Mouse (Mus musculus) CD4-positive naive resting alpha-beta T cell, adult 57 days (primary cell): ENCODE results near the gene Olfr259. TPM values are rescaled to one million over a fixed set of nuclear protein-coding genes. Genes with fewer than 3 reads are reported as not detected.

Experiments used
- total RNA-seq: library from RNA; stranded (reverse); gene quantifications from one replicate; pipeline ENCODE4 v1.2.4, GENCODE M21; 2023

Olfr259 gene
- not detected for total RNA-seq

GRCm38 (mm10) chr2:87114467-87114866 lies at the start of gene Olfr259:
Gene Olfr259 (minus strand): TSS chr2:87114567.

GRCm38 (mm10) chr2:87152524-87152923 lies 38.2 kb upstream of the Olfr259 start, which contains the start of gene Olfr1111:
Gene Olfr1111 (minus strand): TSS chr2:87152624.

DNA sequence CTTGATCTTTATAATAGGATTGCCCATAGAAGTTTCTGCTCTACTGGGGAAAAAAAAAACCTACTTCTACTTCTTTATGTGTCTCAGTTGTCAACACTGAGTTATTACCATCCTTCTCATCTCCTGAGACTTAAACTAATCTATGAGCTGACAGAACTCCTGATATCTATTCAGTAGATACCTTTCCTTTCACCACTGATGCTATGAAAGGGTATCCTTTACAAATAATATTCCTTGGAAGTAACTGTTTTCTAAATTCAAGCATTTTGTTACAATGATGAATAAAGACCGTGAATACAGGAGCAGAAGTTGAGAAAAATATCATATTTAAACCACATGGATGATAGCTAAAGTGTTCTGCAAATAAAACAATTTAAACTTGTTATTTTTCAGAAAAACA lies 25.8 kb upstream of the Olfr259 start, which contains the start of gene Olfr1110:
Olfr1110 (minus strand) TSS at position 101 of the 400 bp plus-strand sequence.

GRCm38 (mm10) chr2:87095908-87096307 lies 18.5 kb downstream of the Olfr259 start, which contains the start of gene Olfr1109:
Gene Olfr1109 (minus strand): TSS chr2:87096008.

DNA sequence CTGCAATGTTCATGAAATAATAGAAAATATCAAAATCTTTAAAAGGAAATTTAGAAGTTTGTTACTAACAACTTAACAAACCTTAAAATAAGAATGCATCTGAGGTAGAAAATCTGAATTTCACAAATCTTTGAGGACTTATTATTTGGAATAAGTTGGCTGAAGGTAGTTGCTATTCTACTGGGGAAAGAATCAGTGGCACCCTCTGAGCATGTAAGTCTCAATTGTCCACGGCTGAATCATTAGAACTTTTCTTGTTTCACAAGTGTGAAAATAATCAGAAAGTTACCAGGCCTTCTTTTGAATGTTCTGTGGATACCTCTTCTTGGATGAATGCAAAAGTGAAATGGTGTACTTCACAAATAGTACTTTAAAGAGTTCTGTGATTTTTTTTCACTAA lies 38.6 kb downstream of the Olfr259 start, which contains the start of gene Olfr1107:
Olfr1107 (minus strand) TSS at position 101 of the 400 bp plus-strand sequence.

Other genes starting within 250 kb of the Olfr259 start
- not detected for gene Gm13723, start 239.8 kb downstream of the Olfr259 start, total RNA-seq
- gene Olfr1097, start 222.4 kb downstream of the Olfr259 start, total RNA-seq: not detected
- not detected for gene Olfr1098, start 190.0 kb downstream of the Olfr259 start, total RNA-seq
- gene Olfr1099, start 153.9 kb downstream of the Olfr259 start, total RNA-seq: not detected
- not detected for gene Olfr1100, start 134.6 kb downstream of the Olfr259 start, total RNA-seq
- gene Olfr1101, start 123.3 kb downstream of the Olfr259 start, total RNA-seq: not detected
- gene Olfr1102, start 116.2 kb downstream of the Olfr259 start, total RNA-seq: not detected
- not detected for gene Olfr1104, start 87.5 kb downstream of the Olfr259 start, total RNA-seq
- gene Olfr1105, start 78.0 kb downstream of the Olfr259 start, total RNA-seq: not detected
- not detected for gene Olfr1106, start 62.3 kb downstream of the Olfr259 start, total RNA-seq
- not detected for gene Olfr1107, start 38.8 kb downstream of the Olfr259 start, total RNA-seq
- not detected for gene Olfr1109, start 18.6 kb downstream of the Olfr259 start, total RNA-seq
- gene Olfr1110, start 25.7 kb upstream of the Olfr259 start, total RNA-seq: not detected
- not detected for gene Olfr1111, start 38.1 kb upstream of the Olfr259 start, total RNA-seq
- not detected for gene Olfr1112, start 73.2 kb upstream of the Olfr259 start, total RNA-seq
- gene Olfr1113, start 94.4 kb upstream of the Olfr259 start, total RNA-seq: not detected
- not detected for gene Olfr1115, start 133.4 kb upstream of the Olfr259 start, total RNA-seq
- not detected for gene Olfr1116, start 153.0 kb upstream of the Olfr259 start, total RNA-seq
- gene Olfr1118, start 193.0 kb upstream of the Olfr259 start, total RNA-seq: not detected
- gene Olfr1120, start 240.2 kb upstream of the Olfr259 start, total RNA-seq: not detected